Mouse (Mus musculus) thymus, adult 2 months (tissue): ENCODE measurements around the gene Ifi202b. TPM values are rescaled to one million over a fixed set of nuclear protein-coding genes. Genes with fewer than 3 reads are reported as not detected.
"Not testable (repeated sequence)": the region's sequence is repeated elsewhere in the genome, so short reads cannot be mapped to it uniquely, and the experiment has no call there.

Source experiments
- DNase-seq: peaks from one replicate; pipeline ENCODE4 v3.0.0; 2021
- H3K27ac ChIP-seq: fragments of 200-500 bp; 2 replicates; pipeline ENCODE4 v1.5.1; 2012; ENCODE audit warnings: low read length, control low read depth; ENCODE audit not compliant: control insufficient read depth, insufficient read depth
- H3K27me3 ChIP-seq: fragments of 200-500 bp; 2 replicates; pipeline ENCODE4 v1.6.1; 2012; ENCODE audit warnings: mild to moderate bottlenecking, low read length, moderate library complexity, mixed read lengths; ENCODE audit not compliant: control insufficient read depth, insufficient read depth
- H3K36me3 ChIP-seq: fragments of 200-500 bp; 2 replicates; pipeline ENCODE4 v1.6.1; 2012; ENCODE audit warnings: mild to moderate bottlenecking, low read length, moderate library complexity; ENCODE audit not compliant: control insufficient read depth, insufficient read depth
- H3K4me1 ChIP-seq: fragments of 200-500 bp; replicated peaks from 2 replicates; pipeline ENCODE4 v1.6.1; 2012; ENCODE audit warnings: low read length; ENCODE audit not compliant: control insufficient read depth, insufficient read depth
- H3K4me3 ChIP-seq: fragments of 200-500 bp; 2 replicates; pipeline ENCODE4 v1.5.1; 2012; ENCODE audit warnings: mild to moderate bottlenecking, low read length, control low read depth, moderate library complexity; ENCODE audit not compliant: control insufficient read depth, insufficient read depth
- CTCF ChIP-seq: fragments of 200-500 bp; IDR thresholded peaks from 2 replicates; pipeline ENCODE4 v1.5.1; 2012; ENCODE audit warnings: mild to moderate bottlenecking, control low read depth, low read length, moderate library complexity, borderline replicate concordance; ENCODE audit not compliant: control insufficient read depth, poor library complexity, insufficient read depth; ENCODE audit errors: extremely low read depth
- POLR2A ChIP-seq: fragments of 200-500 bp; IDR thresholded peaks from 2 replicates; pipeline ENCODE4 v1.6.1; 2012; ENCODE audit warnings: mild to moderate bottlenecking, low read length, control low read depth, moderate library complexity; ENCODE audit not compliant: control insufficient read depth, poor library complexity, insufficient read depth; ENCODE audit errors: extremely low read depth
- WGBS: fragments of 180-500 bp; shearing (Covaris S2); methylation state at CpG from one replicate; pipeline ENCODE4 v1.1.7; 2018; 5-methylcytosine and 5-hydroxymethylcytosine counted together
- polyA plus RNA-seq: library from polyadenylated mRNA; depleted of rRNA; stranded (reverse); fragments of >200 nt; gene quantifications from 2 replicates; pipeline ENCODE4 v1.2.3, GENCODE M21; 2012; rRNA removed

Gene Ifi202b
- polyA plus RNA-seq, 1 experiment = 0.40 TPM

DNA sequence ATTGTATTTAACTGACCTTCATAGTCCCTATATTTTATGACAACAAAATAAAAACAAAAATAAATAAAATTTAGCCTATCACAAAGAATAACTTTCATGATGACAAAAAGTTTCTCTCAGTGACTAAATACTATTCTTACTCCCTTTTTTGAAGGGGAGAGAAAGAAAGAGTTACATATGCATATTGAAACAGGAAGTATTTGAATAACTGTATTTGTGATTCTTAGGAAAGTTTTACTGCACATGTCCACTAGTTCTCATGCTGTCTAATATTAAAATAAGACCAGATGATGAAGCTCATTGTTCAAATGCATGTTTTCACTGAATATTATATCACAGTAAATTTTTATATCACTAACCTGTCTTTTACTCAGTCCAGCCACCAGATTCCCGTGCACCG lies 41.0 kb downstream of the Ifi202b start:
- WGBS = 3% methylated on average over 2 of the region's 2 CpGs
- H3K27ac ChIP-seq = peak overlapping the region; percentile 80; the same call in 1 of the 2 replicates
- not testable (repeated sequence) for H3K36me3 ChIP-seq, H3K4me1 ChIP-seq, H3K27me3 ChIP-seq, H3K4me3 ChIP-seq, DNase-seq

DNA sequence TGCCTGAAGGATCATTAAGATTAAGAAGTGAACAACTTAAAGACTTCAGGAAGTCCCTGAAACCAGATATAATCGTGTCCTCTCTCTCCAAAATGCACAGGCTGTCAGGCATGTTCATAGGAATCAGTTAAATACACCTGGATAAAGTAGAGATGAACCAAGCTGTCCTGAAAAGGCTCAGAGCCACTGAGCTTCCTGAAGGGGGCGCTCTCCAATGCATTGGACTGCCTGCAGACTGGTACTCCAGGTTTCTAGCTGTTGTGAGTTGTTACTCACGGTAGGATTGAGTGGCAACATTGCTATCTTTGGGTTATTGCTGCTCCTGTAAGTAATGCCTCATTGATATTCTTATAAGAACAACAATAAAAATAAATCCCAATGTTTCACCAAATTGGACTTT lies 63.3 kb downstream of the Ifi202b start:
- WGBS = 80% methylated on average over 3 of the region's 3 CpGs
- not testable (repeated sequence) for H3K27ac ChIP-seq, DNase-seq, H3K27me3 ChIP-seq, H3K4me3 ChIP-seq, H3K4me1 ChIP-seq, H3K36me3 ChIP-seq

DNA sequence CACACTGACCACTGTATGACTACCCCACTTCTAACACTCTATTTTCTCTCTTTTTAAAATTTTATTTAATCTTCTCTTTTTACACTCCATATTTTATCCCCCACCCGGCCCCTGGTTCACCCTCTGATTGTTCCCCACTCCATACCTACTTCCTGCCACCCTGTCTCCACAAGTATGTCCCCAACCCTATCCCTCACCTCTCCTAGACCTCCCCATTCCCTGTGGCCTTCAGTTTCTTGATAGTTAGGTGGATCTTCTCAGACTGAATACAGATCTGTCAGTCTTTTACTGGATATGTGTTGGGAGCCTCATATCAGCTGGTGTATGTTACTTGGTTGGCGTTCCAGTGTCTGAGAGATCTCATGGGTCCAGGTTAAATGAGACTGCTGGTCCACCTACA lies 68.0 kb downstream of the Ifi202b start:
- Histone ChIP-seq H3K36me3 (no peaks in the 10 kb centered on the region), H3K27ac (no peak overlapping the region), H3K4me1 (no peaks in the 10 kb centered on the region; the same call in 1 of the 2 replicates), H3K4me3 (no peak overlapping the region), H3K27me3 (no peaks in the 10 kb centered on the region)
- DNase-seq = no peak
- WGBS = 80% methylated on average over 2 of the region's 2 CpGs
- TF ChIP-seq CTCF = no peak
- TF ChIP-seq POLR2A = no peak

- H3K27ac ChIP-seq, DNase-seq, H3K27me3 ChIP-seq, H3K36me3 ChIP-seq, H3K4me3 ChIP-seq, H3K4me1 ChIP-seq: not testable (repeated sequence)
Measured at GRCm38 (mm10) chr1:173913256-173913791, 69.2 kb downstream of the Ifi202b start.

Other genes with a start within 250 kb of the Ifi202b start
- 9.3 and 10.6 TPM in 2 replicates for gene Ifi207, start 241.0 kb downstream of the Ifi202b start, polyA plus RNA-seq
- 1.4 and 2.1 TPM in 2 replicates for gene Ifi204, start 215.8 kb downstream of the Ifi202b start, polyA plus RNA-seq
- 2.2 and 2.8 TPM in 2 replicates for gene Ifi211, start 69.7 kb downstream of the Ifi202b start, polyA plus RNA-seq
- gene Mndal, start 40.3 kb downstream of the Ifi202b start, polyA plus RNA-seq = 12.3 and 14.5 TPM in 2 replicates
- gene Ifi203, start 40.1 kb downstream of the Ifi202b start, polyA plus RNA-seq = 19.0 and 27.7 TPM in 2 replicates
- 1.2 and 2.7 TPM in 2 replicates for gene Ifi205, start 49.1 kb upstream of the Ifi202b start, polyA plus RNA-seq
- 0.61 and 0.89 TPM in 2 replicates for gene Olfr433, start 58.0 kb upstream of the Ifi202b start, polyA plus RNA-seq
- gene Olfr432, start 66.5 kb upstream of the Ifi202b start, polyA plus RNA-seq = 0.71 TPM in 1 of 2 replicates, not detected in the other
- not detected in 2 replicates for gene Olfr430, start 83.9 kb upstream of the Ifi202b start, polyA plus RNA-seq
- gene Olfr429, start 101.6 kb upstream of the Ifi202b start, polyA plus RNA-seq = not detected in 2 replicates
- gene Olfr427, start 114.1 kb upstream of the Ifi202b start, polyA plus RNA-seq = not detected in 2 replicates
- not detected in 2 replicates for gene Olfr231, start 138.4 kb upstream of the Ifi202b start, polyA plus RNA-seq
- 0.11 TPM in 1 of 2 replicates, not detected in the other for gene Olfr424, start 148.8 kb upstream of the Ifi202b start, polyA plus RNA-seq
- not detected in 2 replicates for gene Olfr420, start 172.9 kb upstream of the Ifi202b start, polyA plus RNA-seq
- gene Spta1, start 190.0 kb upstream of the Ifi202b start, polyA plus RNA-seq = 0.01 and 0.08 TPM in 2 replicates